Mouse (Mus musculus) limb, embryonic 14.5 days (tissue): ENCODE data around the gene Nkx1-2. TPM values are rescaled to one million over a fixed set of nuclear protein-coding genes. Genes with fewer than 3 reads are reported as not detected.
A peak's percentile ranks its signal among the peaks of the same experiment; 100 is the strongest.

Source experiments
- ATAC-seq: fragments of 200-750 bp; cut with Nextera tagmentation; 2 replicates; pipeline ENCODE4 v1.8.0; 2017; ENCODE audit warnings: low read depth, moderate number of reproducible peaks, moderate TSS enrichment; ENCODE audit not compliant: low FRiP score
- DNase-seq: peaks from one replicate; pipeline ENCODE4 v3.0.0-alpha.2; 2015; ENCODE audit warnings: low spot score
- H3K27ac ChIP-seq: fragments of 300-500 bp; sonication (generic); replicated peaks from 2 replicates; pipeline ENCODE4 v1.5.1; 2014; ENCODE audit warnings: low read depth, mild to moderate bottlenecking, low read length, moderate library complexity, mixed read lengths
- H3K27me3 ChIP-seq: fragments of 300-500 bp; sonication (generic); 2 replicates; pipeline ENCODE4 v1.6.1; 2014; ENCODE audit warnings: low read length, mixed read lengths; ENCODE audit not compliant: control insufficient read depth, insufficient read depth
- H3K36me3 ChIP-seq: fragments of 300-500 bp; sonication (generic); 2 replicates; pipeline ENCODE4 v1.6.1; 2014; ENCODE audit warnings: mild to moderate bottlenecking, low read length, moderate library complexity, mixed read lengths; ENCODE audit not compliant: control insufficient read depth, insufficient read depth
- H3K4me1 ChIP-seq: fragments of 300-500 bp; sonication (generic); 2 replicates; pipeline ENCODE4 v1.6.1; 2014; ENCODE audit warnings: antibody characterized with exemption, low read length, mixed read lengths; ENCODE audit not compliant: control insufficient read depth, insufficient read depth
- H3K4me2 ChIP-seq: fragments of 300-500 bp; sonication (generic); replicated peaks from 2 replicates; pipeline ENCODE4 v1.6.1; 2014; ENCODE audit warnings: low read depth, mild to moderate bottlenecking, low read length, moderate library complexity; ENCODE audit not compliant: severe bottlenecking
- H3K4me3 ChIP-seq: fragments of 300-500 bp; sonication (generic); replicated peaks from 2 replicates; pipeline ENCODE4 v1.5.1; 2014; ENCODE audit warnings: low read length
- H3K9ac ChIP-seq: fragments of 300-500 bp; sonication (generic); 2 replicates; pipeline ENCODE4 v1.6.1; 2014; ENCODE audit warnings: mild to moderate bottlenecking, low read depth, low read length, moderate library complexity; ENCODE audit not compliant: severe bottlenecking
- H3K9me3 ChIP-seq: fragments of 300-500 bp; sonication (generic); 2 replicates; pipeline ENCODE4 v1.6.1; 2016; ENCODE audit warnings: low read length; ENCODE audit not compliant: control insufficient read depth
- POLR2A ChIP-seq: fragments of 200-500 bp; IDR thresholded peaks from 2 replicates; pipeline ENCODE4 v1.8.0; 2012; ENCODE audit warnings: inconsistent platforms, mild to moderate bottlenecking, moderate library complexity, borderline replicate concordance; ENCODE audit not compliant: insufficient read depth, insufficient read length; ENCODE audit errors: extremely low read depth
- whole genome bisulfite sequencing: fragments of 180-500 bp; shearing (Covaris S2); extraction: QIAGEN DNeasy Blood & Tissue Kit; methylation state at CpG from one replicate; pipeline ENCODE4 v1.1.7; 2014; 5-methylcytosine and 5-hydroxymethylcytosine counted together
- polyA plus RNA-seq, 2 experiments: library from polyadenylated mRNA; depleted of rRNA in 1 of 2; stranded (reverse) in 1 of 2; unstranded in 1 of 2; fragments of >200 nt; fragmentation: Nextera tagmentation in 1 of 2; extraction: Ambion mirVana in 1 of 2; gene quantifications; 2 replicates each; pipeline versions ENCODE4 v1.2.1 to v1.2.3; 2012 to 2014

Gene Nkx1-2
- polyA plus RNA-seq, 2 experiments = 0.08 to 0.10 TPM

GRCm38 (mm10) chr7:132615346-132615745 is 15.9 kb upstream of the Nkx1-2 start:
- no peak overlapping the region for H3K4me2 ChIP-seq
- TF ChIP-seq POLR2A = no peak
- H3K36me3 ChIP-seq = no peaks in the 10 kb centered on the region
- no peaks in the 10 kb centered on the region for H3K27me3 ChIP-seq
- no peak overlapping the region for H3K9ac ChIP-seq
- no peaks in the 10 kb centered on the region for H3K9me3 ChIP-seq
- peaks cover 6% of the 10 kb centered on the region for H3K4me1 ChIP-seq
- no peak overlapping the region for H3K4me3 ChIP-seq
- H3K27ac ChIP-seq = no peak overlapping the region
- 18% methylated on average over 3 of the region's 3 CpGs for WGBS
- ATAC-seq (no peak), DNase-seq (no peak)

GRCm38 (mm10) chr7:132611530-132611929 is 12.1 kb upstream of the Nkx1-2 start:
- H3K4me2 ChIP-seq = no peak overlapping the region
- H3K36me3 ChIP-seq = no peaks in the 10 kb centered on the region
- peaks cover 9% of the 10 kb centered on the region for H3K4me1 ChIP-seq
- no peak overlapping the region for H3K27ac ChIP-seq
- no peaks in the 10 kb centered on the region for H3K9me3 ChIP-seq
- H3K4me3 ChIP-seq = no peak overlapping the region
- WGBS = 94% methylated on average over 8 of the region's 8 CpGs
- H3K9ac ChIP-seq = no peak overlapping the region
- no peaks in the 10 kb centered on the region for H3K27me3 ChIP-seq
- ATAC-seq = no peak
- DNase-seq = no peak
- TF ChIP-seq POLR2A = no peak

GRCm38 (mm10) chr7:132610468-132611318 is 11.3 kb upstream of the Nkx1-2 start, which contains the start of gene Lhpp:
Gene Lhpp (plus strand): TSS chr7:132610638.
- Histone ChIP-seq H3K4me2 (peak within 1 kb of the TSS; percentile 72), H3K4me3 (peak within 1 kb of the TSS; percentile 59), H3K36me3 (no peaks in the 10 kb centered on the region), H3K9me3 (no peaks in the 10 kb centered on the region), H3K27me3 (no peaks in the 10 kb centered on the region), H3K27ac (no peak within 1 kb of the TSS), H3K9ac (peak within 1 kb of the TSS; percentile 55), H3K4me1 (peaks cover 9% of the 10 kb centered on the region)
- 8% methylated on average over 44 of the region's 44 CpGs for WGBS
- TF ChIP-seq POLR2A = peak; percentile 29; the same call in 1 of the 2 replicates
- ATAC-seq (peak; percentile 90), DNase-seq (peak; percentile 81)

GRCm38 (mm10) chr7:132608316-132609020 is 9.0 kb upstream of the Nkx1-2 start:
- Histone ChIP-seq H3K36me3 (no peaks in the 10 kb centered on the region), H3K4me1 (peaks cover 9% of the 10 kb centered on the region), H3K9ac (no peak overlapping the region), H3K27me3 (no peaks in the 10 kb centered on the region), H3K27ac (no peak overlapping the region), H3K9me3 (no peaks in the 10 kb centered on the region), H3K4me2 (no peak overlapping the region), H3K4me3 (no peak overlapping the region)
- no peak for TF ChIP-seq POLR2A
- no peak for ATAC-seq
- WGBS = 91% methylated on average over 4 of the region's 4 CpGs
- no peak for DNase-seq

GRCm38 (mm10) chr7:132605689-132606088 is 6.3 kb upstream of the Nkx1-2 start:
- WGBS = 60% methylated on average over 5 of the region's 5 CpGs
- TF ChIP-seq POLR2A = no peak
- peaks cover 4% of the 10 kb centered on the region for H3K4me1 ChIP-seq
- no peaks in the 10 kb centered on the region for H3K9me3 ChIP-seq
- ATAC-seq = no peak
- H3K27me3 ChIP-seq = peaks cover 23% of the 10 kb centered on the region
- H3K4me3 ChIP-seq = no peak overlapping the region
- H3K36me3 ChIP-seq = no peaks in the 10 kb centered on the region
- DNase-seq = no peak
- H3K27ac ChIP-seq = no peak overlapping the region
- H3K9ac ChIP-seq = no peak overlapping the region
- H3K4me2 ChIP-seq = no peak overlapping the region
